In genomic region chr8:79748591-79748990, GRCm38 (mm10) we compare ENCODE assay signal across 21 mouse cellular contexts. TPM values are rescaled to one million over a fixed set of nuclear protein-coding genes. Genes with fewer than 3 reads are reported as not detected.
DNase-seq lines count a peak whose midpoint lies in the region; ATAC-seq and TF ChIP-seq lines count a peak whose summit lies in the region.
"Had no signal": no experiment of that assay in that cellular context is flagged by ENCODE, and none has a peak within 500 bp of the region (broad histone marks: within the 10 kb centered on the region; RNA-seq: fewer than 3 reads in every experiment).

No protein-coding gene starts in this region.

- ATAC-seq in limb, embryonic 14.5 days (ENCODE audit: low FRiP score, low read depth): no peak
- ATAC-seq: forebrain, embryonic 14.5 days; forebrain, embryonic 16.5 days had no signal

- H3K4me2 ChIP-seq in limb, embryonic 14.5 days (replicated peaks; ENCODE audit: low read depth, low read length, severe bottlenecking): no peak overlapping the region
- H3K4me2 ChIP-seq: embryonic facial prominence, embryonic 13.5 days; embryonic facial prominence, embryonic 15.5 days; forebrain, embryonic 12.5 days had no signal

- TF ChIP-seq POLR2A in limb, embryonic 14.5 days (IDR thresholded peaks at IDR 0.05; ENCODE audit: borderline replicate concordance, extremely low read depth, insufficient read depth, insufficient read length): no peak

- H3K27me3 ChIP-seq in limb, embryonic 14.5 days (ENCODE audit: control insufficient read depth, insufficient read depth, low read length): no peaks in the 10 kb centered on the region
- no peaks in the 10 kb centered on the region for H3K27me3 ChIP-seq in limb, embryonic 10.5 days (ENCODE audit: low read depth, poor library complexity, severe bottlenecking)
- H3K27me3 ChIP-seq: embryonic facial prominence, embryonic 13.5 days; embryonic facial prominence, embryonic 15.5 days; forebrain, embryonic 12.5 days had no signal

- no peak overlapping the region for H3K9ac ChIP-seq in limb, embryonic 14.5 days (ENCODE audit: low read depth, low read length, severe bottlenecking)
- H3K9ac ChIP-seq: embryonic facial prominence, embryonic 13.5 days; embryonic facial prominence, embryonic 15.5 days; forebrain, embryonic 12.5 days had no signal

- peak; percentile 26 for DNase-seq in limb, embryonic 14.5 days (ENCODE audit: low spot score)
- no peak for DNase-seq in limb, embryonic 10.5 days (ENCODE audit: low spot score)
- DNase-seq in retina, embryonic 14.5 days (ENCODE audit: low spot score): peak; percentile 64
- DNase-seq in retina, postnatal 1 day: peak; percentile 37
- no peak for DNase-seq in layer of hippocampus, adult 9-10 months (ENCODE audit: low spot score)
- DNase-seq: adrenal gland, adult 2 months; adrenal gland, postnatal 10 days; adrenal gland, postnatal 25 days; cerebellum, adult 11 months; cerebellum, adult 18-20 months; cerebellum, adult 8-10 months; cerebellum, adult 9-11 months; cerebellum, postnatal 14 days; cerebellum, postnatal 36 days had no signal

- no peak overlapping the region for H3K4me3 ChIP-seq in limb, embryonic 14.5 days (replicated peaks; ENCODE audit: low read length)
- H3K4me3 ChIP-seq in limb, embryonic 10.5 days: no peak overlapping the region
- H3K4me3 ChIP-seq: embryonic facial prominence, embryonic 13.5 days; embryonic facial prominence, embryonic 15.5 days; erythroblast, embryonic 14.5 days; forebrain, embryonic 10.5 days; forebrain, embryonic 12.5 days had no signal

- H3K36me3 ChIP-seq in limb, embryonic 14.5 days (ENCODE audit: control insufficient read depth, insufficient read depth, low read length): 0 out of 2 replicates have a peak, but pooled peaks cover 6% of the 10 kb centered on the region
- H3K36me3 ChIP-seq in limb, embryonic 10.5 days: peaks cover 2% of the 10 kb centered on the region; the same call in 1 of the 2 replicates

- WGBS in limb, embryonic 14.5 days: 49% methylated on average over 4 of the region's 4 CpGs
- 80% methylated on average over 4 of the region's 4 CpGs for WGBS in limb, embryonic 10.5 days

- H3K9me3 ChIP-seq in limb, embryonic 14.5 days (ENCODE audit: control insufficient read depth, low read length): no peaks in the 10 kb centered on the region
- H3K9me3 ChIP-seq in limb, embryonic 10.5 days (replicated peaks): no peaks in the 10 kb centered on the region
- H3K9me3 ChIP-seq: embryonic facial prominence, embryonic 13.5 days; embryonic facial prominence, embryonic 15.5 days; forebrain, embryonic 10.5 days; forebrain, embryonic 12.5 days had no signal

- no peak overlapping the region for H3K27ac ChIP-seq in limb, embryonic 14.5 days (replicated peaks; ENCODE audit: low read depth, low read length)
- H3K27ac ChIP-seq in limb, embryonic 10.5 days: no peak overlapping the region
- H3K27ac ChIP-seq: embryonic facial prominence, embryonic 13.5 days; embryonic facial prominence, embryonic 15.5 days; forebrain, embryonic 10.5 days; forebrain, embryonic 12.5 days had no signal

- H3K4me1 ChIP-seq in limb, embryonic 14.5 days (ENCODE audit: control insufficient read depth, insufficient read depth, low read length): no peaks in the 10 kb centered on the region
- no peaks in the 10 kb centered on the region for H3K4me1 ChIP-seq in limb, embryonic 10.5 days
- H3K4me1 ChIP-seq: embryonic facial prominence, embryonic 15.5 days; forebrain, embryonic 12.5 days had no signal

RNA-seq across cellular contexts. Expression of gene Anapc10, which starts 37.0 kb away (rescaled TPM):
- polyA plus RNA-seq in limb, embryonic 14.5 days (2012; rRNA removed): 7.3 and 13.9 TPM in 2 replicates
- polyA plus RNA-seq in limb, embryonic 14.5 days (2014; fragmentation: Nextera tagmentation; extraction: Ambion mirVana): 39.2 and 41.1 TPM in 2 replicates
- polyA plus RNA-seq in limb, embryonic 10.5 days (2016; fragmentation: Nextera tagmentation; extraction: Ambion mirVana): 38.3 and 42.5 TPM in 2 replicates
- polyA plus RNA-seq: erythroblast, embryonic 14.5 days had no signal

RNA-seq across cellular contexts. Expression of gene Abce1, which starts 37.1 kb away (rescaled TPM):
- 53.3 and 65.9 TPM in 2 replicates for polyA plus RNA-seq in limb, embryonic 14.5 days (2012; rRNA removed)
- polyA plus RNA-seq in limb, embryonic 14.5 days (2014; fragmentation: Nextera tagmentation; extraction: Ambion mirVana): 87.5 and 92.7 TPM in 2 replicates
- 136 and 143 TPM in 2 replicates for polyA plus RNA-seq in limb, embryonic 10.5 days (2016; fragmentation: Nextera tagmentation; extraction: Ambion mirVana)

Comparison
In these comparisons a context has a peak if more than half of its experiments do, and no peak if none do; other contexts are left out.
1. DNase-seq: peak in limb, embryonic 14.5 days (single experiment), retina, embryonic 14.5 days (single experiment) and retina, postnatal 1 day (single experiment); none in limb, embryonic 10.5 days (single experiment) and layer of hippocampus, adult 9-10 months (single experiment).